Comparison of ENCODE assay signal across 8 mouse cellular contexts in genomic region chr6:83442639-83443038, GRCm38 (mm10). TPM values are rescaled to one million over a fixed set of nuclear protein-coding genes. Genes with fewer than 3 reads are reported as not detected.
A peak's percentile ranks its signal among the peaks of the same experiment; 100 is the strongest.
DNase-seq lines count a peak whose midpoint lies in the region; ATAC-seq and TF ChIP-seq lines count a peak whose summit lies in the region.

No protein-coding gene starts in this region.

- H3K36me3 ChIP-seq in kidney, embryonic 14.5 days (ENCODE audit: control insufficient read depth, insufficient read depth, low read length), result peaks cover 20% of the 10 kb centered on the region; the same call in 1 of the 2 replicates
- peaks cover 42% of the 10 kb centered on the region for H3K36me3 ChIP-seq in forebrain, embryonic 13.5 days (ENCODE audit: poor library complexity, severe bottlenecking)
- H3K36me3 ChIP-seq in liver, embryonic 14.5 days (replicated peaks; ENCODE audit: control insufficient read depth, insufficient read depth, low read depth), result no peaks in the 10 kb centered on the region

- TF ChIP-seq EP300 in liver, embryonic 14.5 days (IDR thresholded peaks at IDR 0.05; ENCODE audit: low read depth), result no peak

- peaks cover 70% of the 10 kb centered on the region for H3K4me1 ChIP-seq in kidney, embryonic 14.5 days (ENCODE audit: control insufficient read depth, insufficient read depth, low read length)
- peaks cover 92% of the 10 kb centered on the region for H3K4me1 ChIP-seq in forebrain, embryonic 13.5 days
- peaks cover 34 to 48% of the 10 kb centered on the region in 2 experiments for H3K4me1 ChIP-seq in liver, embryonic 14.5 days (replicated peaks; ENCODE audit: control insufficient read depth in 2 of 2, insufficient read depth in 2 of 2, low read length in 1 of 2)

- peak overlapping the region; percentile 24; the same call in 1 of the 2 replicates for H3K9ac ChIP-seq in kidney, embryonic 14.5 days (ENCODE audit: low read depth, low read length)
- 0 out of 2 replicates have a peak overlapping the region, but pooled peaks have one; percentile 93 for H3K9ac ChIP-seq in forebrain, embryonic 13.5 days
- peak overlapping the region; percentile 69 for H3K9ac ChIP-seq in liver, embryonic 14.5 days (replicated peaks)

- H3K9me3 ChIP-seq in kidney, embryonic 14.5 days (ENCODE audit: control insufficient read depth, low read length), result no peaks in the 10 kb centered on the region
- H3K9me3 ChIP-seq in forebrain, embryonic 13.5 days (replicated peaks), result no peaks in the 10 kb centered on the region
- H3K9me3 ChIP-seq in liver, embryonic 14.5 days (ENCODE audit: control insufficient read depth, low read length), result no peaks in the 10 kb centered on the region

- no peak for ATAC-seq in kidney, embryonic 14.5 days (ENCODE audit: low FRiP score, low TSS enrichment)
- ATAC-seq in forebrain, embryonic 13.5 days, result no peak
- peak; percentile 8; the same call in 1 of the 2 replicates for ATAC-seq in liver, embryonic 14.5 days (ENCODE audit: insufficient read depth)

- no peak for DNase-seq in kidney, adult 8-10 months
- DNase-seq in adrenal gland, postnatal 10 days, result peak; percentile 45
- DNase-seq in liver, embryonic 14.5 days (ENCODE audit: low read depth in 3 of 3, low spot score in 3 of 3), result peak in 1 of 3 experiments; percentile 40
- DNase-seq in testis, postnatal 10 days (ENCODE audit: low spot score), result no peak
- no peak for DNase-seq in urinary bladder, adult 2 months (ENCODE audit: low spot score)
- no peak for DNase-seq in testis, postnatal 14 days (ENCODE audit: low spot score)

- no peaks in the 10 kb centered on the region for H3K27me3 ChIP-seq in kidney, embryonic 14.5 days (ENCODE audit: control insufficient read depth, insufficient read depth, low read length)
- no peaks in the 10 kb centered on the region for H3K27me3 ChIP-seq in forebrain, embryonic 13.5 days
- no peaks in the 10 kb centered on the region for H3K27me3 ChIP-seq in liver, embryonic 14.5 days (ENCODE audit: control insufficient read depth, insufficient read depth, low read length)

- H3K4me2 ChIP-seq in kidney, embryonic 14.5 days (replicated peaks; ENCODE audit: low read depth, low read length), result peak overlapping the region; percentile 70
- H3K4me2 ChIP-seq in forebrain, embryonic 13.5 days, result peak overlapping the region; percentile 79
- peak overlapping the region; percentile 84 for H3K4me2 ChIP-seq in liver, embryonic 14.5 days (ENCODE audit: low read depth)

- H3K4me3 ChIP-seq in kidney, embryonic 14.5 days (ENCODE audit: low read length), result peak overlapping the region; percentile 55; the same call in 1 of the 2 replicates
- peak overlapping the region; percentile 6; the same call in 1 of the 2 replicates for H3K4me3 ChIP-seq in forebrain, embryonic 13.5 days
- H3K4me3 ChIP-seq in liver, embryonic 14.5 days (ENCODE audit: insufficient read depth in 1 of 2, low read depth in 2 of 2, low read length in 2 of 2), result peak overlapping the region; percentile 24 to 67

- H3K27ac ChIP-seq in kidney, embryonic 14.5 days (ENCODE audit: low read depth, low read length), result peak overlapping the region; percentile 83; the same call in 1 of the 2 replicates
- H3K27ac ChIP-seq in forebrain, embryonic 13.5 days, result peak overlapping the region; percentile 99
- H3K27ac ChIP-seq in liver, embryonic 14.5 days, result peak overlapping the region; percentile 40

- WGBS in kidney, embryonic 14.5 days, result 31% methylated on average over 3 of the region's 3 CpGs
- 48% methylated on average over 3 of the region's 3 CpGs for WGBS in forebrain, embryonic 13.5 days
- WGBS in liver, embryonic 14.5 days (ENCODE audit: insufficient replicate concordance), result 19% methylated on average over 3 of the region's 3 CpGs

- no peak for TF ChIP-seq CTCF in liver, embryonic 14.5 days (IDR thresholded peaks at IDR 0.05; ENCODE audit: low read depth)

RNA-seq across cellular contexts. Expression of gene Tet3, which starts 16.2 kb away (rescaled TPM):
- polyA plus RNA-seq in kidney, embryonic 14.5 days (2014; fragmentation: Nextera tagmentation; extraction: Ambion mirVana), result 48.6 and 54.9 TPM in 2 replicates
- total RNA-seq in adrenal gland, postnatal 10 days (2021), result 10 to 100 TPM; 57.4 to 64.4 TPM
- 65.3 and 79.4 TPM in 2 replicates for polyA plus RNA-seq in forebrain, embryonic 13.5 days (2015; fragmentation: Nextera tagmentation; extraction: Ambion mirVana)
- polyA plus RNA-seq in liver, embryonic 14.5 days (2012; rRNA removed), result 3.0 and 3.1 TPM in 2 replicates
- 7.7 and 8.3 TPM in 2 replicates for polyA plus RNA-seq in liver, embryonic 14.5 days (2014; fragmentation: Nextera tagmentation; extraction: Ambion mirVana)
- polyA plus RNA-seq in urinary bladder, adult 2 months (2012; rRNA removed), result 9.4 and 14.4 TPM in 2 replicates

Comparison
In these comparisons a context has a peak if more than half of its experiments do, and no peak if none do; other contexts are left out.
1. H3K27ac ChIP-seq: peak in every context shown above with its lines; median percentile 99 in forebrain, embryonic 13.5 days; 83 in kidney, embryonic 14.5 days; 40 in liver, embryonic 14.5 days.
2. H3K9ac ChIP-seq: peak in every context shown above with its lines; median percentile 93 in forebrain, embryonic 13.5 days; 69 in liver, embryonic 14.5 days; 24 in kidney, embryonic 14.5 days.